ENCODE assay signal across 1 mouse cellular context in the genomic region with DNA sequence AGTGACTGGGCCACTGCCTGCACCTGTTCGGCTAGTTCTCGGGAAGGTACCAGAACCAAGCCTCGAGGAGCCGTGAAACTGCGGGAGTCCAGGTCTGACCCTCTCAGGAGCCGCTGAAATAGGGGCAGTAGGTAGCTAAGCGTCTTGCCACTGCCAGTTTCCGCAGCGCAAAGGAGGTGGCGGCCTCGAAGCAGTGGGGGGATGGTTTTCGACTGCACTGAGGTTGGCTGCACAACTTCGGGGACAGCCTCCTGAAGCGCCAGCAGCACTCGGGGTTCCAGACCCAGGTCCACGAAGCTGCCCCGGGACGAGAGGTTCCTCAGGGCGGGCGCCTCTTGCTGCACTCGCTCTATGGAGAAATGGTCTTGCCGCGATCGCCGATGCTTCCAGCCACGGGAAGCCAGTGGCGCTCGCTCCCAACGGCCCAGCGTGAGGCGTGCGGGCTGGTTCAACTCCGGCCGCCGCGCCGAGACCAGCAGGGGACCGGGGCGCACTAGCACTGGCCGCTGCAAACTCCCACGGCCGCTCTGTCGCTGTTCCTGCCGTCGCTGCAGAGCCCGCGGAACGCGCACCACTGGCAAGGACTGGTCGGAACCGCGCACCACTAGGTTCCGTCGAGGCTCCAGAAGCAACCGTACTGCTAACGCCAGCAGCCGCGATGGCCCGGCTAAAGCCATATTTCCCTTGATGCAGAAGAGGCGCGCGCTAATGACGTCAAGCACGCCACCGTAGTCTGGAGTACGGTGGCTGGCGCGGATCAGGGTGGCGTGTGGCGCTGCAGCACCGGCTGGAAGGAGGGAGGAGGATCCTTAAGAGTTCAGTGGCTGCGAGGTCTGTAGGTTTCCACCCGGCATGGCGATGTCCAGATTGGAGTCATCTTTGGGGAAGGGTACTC.
A peak's percentile ranks its signal among the peaks of the same experiment; 100 is the strongest.
TF ChIP-seq lines count a peak whose summit lies in the region.

No protein-coding gene starts in this region.

TF ChIP-seq in MEL, 35 proteins besides CTCF, POLR2A, EP300 and RAD21:
- no peak for TF ChIP-seq UBTF (IDR thresholded peaks at IDR 0.05; ENCODE audit: borderline replicate concordance, insufficient read depth, low read depth, low read length)
- no peak for TF ChIP-seq POLR2AphosphoS2 (IDR thresholded peaks at IDR 0.05; ENCODE audit: low read length)
- no peak for TF ChIP-seq RCOR1 (IDR thresholded peaks at IDR 0.05; ENCODE audit: low read depth, low read length)
- TF ChIP-seq JUND (IDR thresholded peaks at IDR 0.05; ENCODE audit: low read depth, low read length), result no peak
- no peak for TF ChIP-seq GABPA (IDR thresholded peaks at IDR 0.05; ENCODE audit: low read depth, low read length)
- TF ChIP-seq TCF12 (IDR thresholded peaks at IDR 0.05; ENCODE audit: low read depth, low read length), result peak; percentile 65
- TF ChIP-seq CHD1 (IDR thresholded peaks at IDR 0.05; ENCODE audit: low read depth, low read length), result no peak
- TF ChIP-seq ZKSCAN1 (IDR thresholded peaks at IDR 0.05; ENCODE audit: low read depth, low read length), result no peak
- peak; percentile 57; the same call in 1 of the 2 replicates for TF ChIP-seq ZMIZ1 (IDR thresholded peaks at IDR 0.05; ENCODE audit: low read depth, low read length)
- TF ChIP-seq KAT2A (conservative IDR thresholded peaks at IDR 0.05; ENCODE audit: low read depth, low read length), result peak; percentile 79; the same call in 1 of the 2 replicates
- no peak for TF ChIP-seq MEF2A (IDR thresholded peaks at IDR 0.05; ENCODE audit: extremely low read depth, insufficient replicate concordance, low read depth, low read length, poor library complexity, severe bottlenecking)
- TF ChIP-seq TAL1 (IDR thresholded peaks at IDR 0.05; ENCODE audit: low read length), result no peak
- TF ChIP-seq TBP (IDR thresholded peaks at IDR 0.05; ENCODE audit: low read depth, low read length), result peak; percentile 80
- no peak for TF ChIP-seq USF2 (IDR thresholded peaks at IDR 0.05; ENCODE audit: borderline replicate concordance in 1 of 2, insufficient read depth in 1 of 2, low read depth in 1 of 2, low read length in 2 of 2)
- TF ChIP-seq MXI1 (IDR thresholded peaks at IDR 0.05; ENCODE audit: low read depth, low read length), result peak; percentile 95
- TF ChIP-seq CHD2 (IDR thresholded peaks at IDR 0.05; ENCODE audit: low read length), result no peak
- TF ChIP-seq BHLHE40 (IDR thresholded peaks at IDR 0.05; ENCODE audit: borderline replicate concordance, low read depth, low read length), result no peak
- TF ChIP-seq SIN3A (IDR thresholded peaks at IDR 0.05; ENCODE audit: low read length), result peak; percentile 99
- TF ChIP-seq POLR2AphosphoS5 (IDR thresholded peaks at IDR 0.05; ENCODE audit: borderline replicate concordance, low read depth, low read length), result no peak
- no peak for TF ChIP-seq MAFK (IDR thresholded peaks at IDR 0.05; ENCODE audit: borderline replicate concordance, low read depth, low read length)
- no peak for TF ChIP-seq GATA1 (IDR thresholded peaks at IDR 0.05; ENCODE audit: low read depth, low read length)
- TF ChIP-seq NRF1 (IDR thresholded peaks at IDR 0.05; ENCODE audit: insufficient read depth, low read depth, low read length, poor library complexity, severe bottlenecking), result peak; percentile 42; the same call in 1 of the 2 replicates
- TF ChIP-seq ZC3H11A (IDR thresholded peaks at IDR 0.05; ENCODE audit: low read depth, low read length), result no peak
- no peak for TF ChIP-seq SMC3 (IDR thresholded peaks at IDR 0.05; ENCODE audit: low read depth, low read length)
- peak; percentile 83; the same call in 1 of the 2 replicates for TF ChIP-seq MYC (IDR thresholded peaks at IDR 0.05; ENCODE audit: low read depth, low read length)
- peak; percentile 97 for TF ChIP-seq HCFC1 (IDR thresholded peaks at IDR 0.05; ENCODE audit: low read depth, low read length)
- no peak; the same call in 1 of the 2 replicates for TF ChIP-seq ELF1 (IDR thresholded peaks at IDR 0.05; ENCODE audit: low read depth, low read length)
- TF ChIP-seq USF1 (IDR thresholded peaks at IDR 0.05; ENCODE audit: low read depth, low read length), result no peak
- no peak for TF ChIP-seq E2F4 (IDR thresholded peaks at IDR 0.05; ENCODE audit: borderline replicate concordance, low read depth, low read length)
- peak; percentile 90 for TF ChIP-seq NELFE (IDR thresholded peaks at IDR 0.05; ENCODE audit: low read depth, low read length)
- peak; percentile 75 for TF ChIP-seq MAX (IDR thresholded peaks at IDR 0.05; ENCODE audit: low read length)
- TF ChIP-seq ZNF384 (IDR thresholded peaks at IDR 0.05; ENCODE audit: low read depth, low read length), result 0 out of 2 replicates have a peak, but pooled peaks have one; percentile 14
- no peak for TF ChIP-seq MYB (IDR thresholded peaks at IDR 0.05; ENCODE audit: low read depth, low read length)
- peak; percentile 59 for TF ChIP-seq ETS1 (IDR thresholded peaks at IDR 0.05; ENCODE audit: low read depth, low read length)
- peak; percentile 75; the same call in 1 of the 2 replicates for TF ChIP-seq MAZ (IDR thresholded peaks at IDR 0.05; ENCODE audit: low read depth, low read length)
